In the genomic region with DNA sequence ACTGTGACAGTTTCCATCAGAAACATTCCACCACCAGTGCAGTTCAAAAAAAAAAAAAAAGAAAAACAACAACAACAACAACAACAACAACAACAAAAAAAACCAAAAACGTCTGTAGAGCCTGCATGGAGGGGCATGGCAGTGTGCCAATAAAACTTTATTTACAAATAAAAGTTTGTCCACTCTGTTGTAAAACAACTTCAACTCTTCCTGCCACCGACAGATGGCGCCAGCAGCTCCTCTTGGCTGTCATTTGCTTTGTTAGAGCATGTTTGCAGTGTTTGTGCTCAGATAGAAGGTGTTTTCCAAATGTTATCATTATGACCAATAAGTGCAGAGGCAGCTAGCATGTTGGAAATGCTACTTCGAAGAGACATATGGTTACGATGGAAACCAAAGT, we compare ENCODE assay signal across 10 mouse cellular contexts.
DNase-seq lines count a peak whose midpoint lies in the region; ATAC-seq and TF ChIP-seq lines count a peak whose summit lies in the region.
"Had no signal": no experiment of that assay in that cellular context is flagged by ENCODE, and none has a peak within 500 bp of the region (broad histone marks: within the 10 kb centered on the region; RNA-seq: fewer than 3 reads in every experiment).

No protein-coding gene starts in this region.

- TF ChIP-seq EP300 in heart, postnatal 0 days (IDR thresholded peaks at IDR 0.05; ENCODE audit: low read depth) = no peak

- H3K4me3 ChIP-seq in heart, postnatal 0 days (ENCODE audit: low read depth, low read length) = no peak overlapping the region
- no peak overlapping the region for H3K4me3 ChIP-seq in E14TG2a.4 (replicated peaks; ENCODE audit: low read length)
- H3K4me3 ChIP-seq: limb, embryonic 15.5 days; myocyte had no signal

- no peaks in the 10 kb centered on the region for H3K27me3 ChIP-seq in heart, postnatal 0 days (ENCODE audit: control insufficient read depth, insufficient read depth, low read length)
- H3K27me3 ChIP-seq in E14TG2a.4 (ENCODE audit: insufficient read depth, low read length) = no peaks in the 10 kb centered on the region; the same call in 1 of the 2 replicates
- H3K27me3 ChIP-seq: limb, embryonic 15.5 days had no signal

- H3K4me1 ChIP-seq in heart, postnatal 0 days (ENCODE audit: control insufficient read depth, insufficient read depth) = no peaks in the 10 kb centered on the region
- no peaks in the 10 kb centered on the region for H3K4me1 ChIP-seq in E14TG2a.4 (replicated peaks; ENCODE audit: low read depth, low read length)
- H3K4me1 ChIP-seq: limb, embryonic 15.5 days had no signal

- no peaks in the 10 kb centered on the region for H3K36me3 ChIP-seq in heart, postnatal 0 days (replicated peaks; ENCODE audit: control insufficient read depth, insufficient read depth, low read length)
- H3K36me3 ChIP-seq in E14TG2a.4 (ENCODE audit: insufficient read depth, low read length) = no peaks in the 10 kb centered on the region
- H3K36me3 ChIP-seq: limb, embryonic 15.5 days had no signal

- H3K4me2 ChIP-seq in heart, postnatal 0 days (ENCODE audit: low read depth, low read length) = no peak overlapping the region
- H3K4me2 ChIP-seq: limb, embryonic 15.5 days had no signal

- WGBS in heart, postnatal 0 days = 37% methylated on average over 5 of the region's 5 CpGs

- H3K27ac ChIP-seq in heart, postnatal 0 days (ENCODE audit: low read depth) = no peak overlapping the region
- H3K27ac ChIP-seq: limb, embryonic 15.5 days had no signal

- peak; percentile 39 for TF ChIP-seq CTCF in heart, postnatal 0 days (IDR thresholded peaks at IDR 0.05; ENCODE audit: low read depth)
- peak; percentile 71 for TF ChIP-seq CTCF in E14TG2a.4 (conservative IDR thresholded peaks at IDR 0.05; ENCODE audit: low read length)

- ATAC-seq in heart, postnatal 0 days (ENCODE audit: insufficient read depth, low read depth) = no peak
- no peak for ATAC-seq in megakaryocyte-erythroid progenitor cell, adult 5-6 weeks (replicated peaks; ENCODE audit: low FRiP score, low TSS enrichment, poor library complexity, severe bottlenecking)

- H3K9ac ChIP-seq in heart, postnatal 0 days (replicated peaks; ENCODE audit: low read depth, low read length) = no peak overlapping the region
- H3K9ac ChIP-seq: limb, embryonic 15.5 days had no signal

- intact Hi-C loops in heart, postnatal 25 days (cut with DNase I) = no loop called here
- intact Hi-C loops in left cerebral cortex, postnatal 4 days (cut with DNase I) = no loop called here

- peaks cover 5% of the 10 kb centered on the region; the same call in 1 of the 2 replicates for H3K9me3 ChIP-seq in heart, postnatal 0 days (replicated peaks; ENCODE audit: control insufficient read depth, low read length)
- peaks cover 10% of the 10 kb centered on the region for H3K9me3 ChIP-seq in E14TG2a.4 (ENCODE audit: low read length)
- H3K9me3 ChIP-seq: limb, embryonic 15.5 days had no signal

- no peak for DNase-seq in heart, postnatal 0 days (ENCODE audit: low spot score)
- DNase-seq in heart, postnatal 25 days (ENCODE audit: low spot score) = no peak
- peak; percentile 35 for DNase-seq in left cerebral cortex, postnatal 4 days
- no peak for DNase-seq in left cerebral cortex, adult 8-10 months (ENCODE audit: low spot score in 2 of 2)
- DNase-seq in Muller cell, postnatal 12 days (ENCODE audit: inconsistent ontology term) = peak; percentile 14
- DNase-seq in MN1 (ENCODE audit: low spot score) = no peak

Comparison
In these comparisons a context has a peak if more than half of its experiments do, and no peak if none do; other contexts are left out.
1. DNase-seq: peak in left cerebral cortex, postnatal 4 days (single experiment) and Muller cell, postnatal 12 days (single experiment); none in heart, postnatal 0 days (single experiment), heart, postnatal 25 days (single experiment), left cerebral cortex, adult 8-10 months (0 of 2) and MN1 (single experiment).